Mouse (Mus musculus): ENCODE measurements around the gene Saa1. TPM values are rescaled to one million over a fixed set of nuclear protein-coding genes. Genes with fewer than 3 reads are reported as not detected.

The Saa1 gene
- polyA plus RNA-seq, 1 experiment, result not detected

DNA sequence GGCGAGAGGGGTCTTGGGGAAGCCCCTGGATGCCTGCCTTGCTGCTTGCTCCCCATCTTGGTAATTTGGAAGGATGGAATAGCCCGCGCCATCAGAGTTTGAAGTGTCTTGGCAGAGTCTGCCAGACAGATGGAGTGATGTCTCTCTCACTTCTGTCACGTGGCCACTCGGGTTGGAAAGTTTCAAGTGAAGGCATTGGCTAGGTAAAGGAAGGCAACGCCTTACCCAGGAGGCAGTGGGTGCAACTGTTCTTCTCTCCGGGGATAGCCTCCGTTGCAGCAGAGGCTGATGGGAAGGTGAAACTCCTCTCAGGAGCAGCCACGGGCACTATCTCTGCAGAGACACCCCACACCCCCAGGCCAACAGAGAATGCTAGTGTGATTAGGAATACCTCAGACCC, 22.3 kb downstream of the Saa1 start:
- Histone ChIP-seq H3K4me1 (ENCODE audit: control insufficient read depth, insufficient read depth, low read length) (peaks cover 5% of the 10 kb centered on the region; the same call in 1 of the 2 replicates), H3K27ac (ENCODE audit: insufficient read depth, low read length) (no peak overlapping the region), H3K4me3 (ENCODE audit: insufficient read depth, low read length) (no peak overlapping the region)
- TF ChIP-seq POLR2A (IDR thresholded peaks at IDR 0.05; ENCODE audit: extremely low read depth, insufficient read depth, low read length), result no peak

DNA sequence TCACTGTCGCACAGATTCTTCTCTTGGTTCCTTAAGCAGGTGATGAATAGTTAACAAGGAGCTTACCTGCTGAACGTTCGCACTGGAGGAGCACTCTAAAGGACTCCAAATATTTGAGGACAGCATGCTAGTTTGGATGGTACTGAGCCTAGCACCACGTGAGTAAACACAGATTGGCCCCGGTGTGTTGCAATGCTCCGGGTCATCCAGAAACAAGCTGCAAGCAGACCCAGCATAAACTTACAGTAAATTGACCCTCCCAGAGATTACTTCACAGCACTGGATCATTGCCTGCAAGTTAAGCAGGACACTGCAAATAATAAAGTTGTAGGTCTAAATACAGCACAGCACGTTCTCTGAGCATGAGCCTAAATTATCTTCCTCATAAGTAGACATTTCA, 23.3 kb downstream of the Saa1 start:
- Histone ChIP-seq H3K4me3 (ENCODE audit: insufficient read depth, low read length) (no peak overlapping the region), H3K4me1 (ENCODE audit: control insufficient read depth, insufficient read depth, low read length) (peaks cover 5% of the 10 kb centered on the region; the same call in 1 of the 2 replicates), H3K27ac (ENCODE audit: insufficient read depth, low read length) (no peak overlapping the region)
- no peak for TF ChIP-seq CTCF (IDR thresholded peaks at IDR 0.05; ENCODE audit: extremely low read depth, insufficient read depth, low read length)
- no peak for TF ChIP-seq POLR2A (IDR thresholded peaks at IDR 0.05; ENCODE audit: extremely low read depth, insufficient read depth, low read length)

DNA sequence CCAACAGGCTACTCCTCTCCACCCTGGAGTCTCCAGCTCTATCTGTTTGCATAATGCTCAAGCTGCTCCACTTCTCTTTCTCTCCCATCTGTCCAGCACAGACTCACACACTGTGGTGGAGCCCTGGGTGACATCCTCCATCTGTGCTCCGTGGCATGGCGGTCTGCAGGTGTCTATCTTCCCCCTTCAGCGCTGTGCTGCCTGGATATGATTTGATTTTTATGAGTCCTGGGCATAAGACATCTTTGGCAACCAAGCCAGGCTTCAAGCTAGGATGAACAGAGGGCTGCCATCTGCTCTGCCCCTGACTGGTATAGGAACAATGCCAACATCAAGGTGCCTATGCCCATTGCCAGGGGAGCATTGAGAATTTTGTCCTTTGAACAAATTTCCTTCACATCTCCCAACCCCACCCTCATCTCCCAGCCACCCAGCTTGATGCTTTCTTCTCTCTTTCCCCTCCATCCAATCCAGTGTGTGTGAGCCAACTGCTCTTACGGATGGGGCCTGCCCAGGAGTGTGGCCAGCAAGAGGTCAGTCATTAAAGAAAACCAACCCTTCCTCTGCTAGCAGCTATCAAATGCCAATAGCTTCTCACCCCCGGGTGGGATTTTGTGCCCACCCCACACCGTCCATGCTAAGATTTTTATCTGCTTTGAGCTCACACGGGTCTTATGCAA, 24.0 kb downstream of the Saa1 start:
- no peak for TF ChIP-seq CTCF (IDR thresholded peaks at IDR 0.05; ENCODE audit: extremely low read depth, insufficient read depth, low read length)
- no peak for TF ChIP-seq POLR2A (IDR thresholded peaks at IDR 0.05; ENCODE audit: extremely low read depth, insufficient read depth, low read length)
- H3K4me3 ChIP-seq (ENCODE audit: insufficient read depth, low read length), result no peak overlapping the region
- H3K4me1 ChIP-seq (ENCODE audit: control insufficient read depth, insufficient read depth, low read length), result peaks cover 2% of the 10 kb centered on the region; the same call in 1 of the 2 replicates
- H3K27ac ChIP-seq (ENCODE audit: insufficient read depth, low read length), result no peak overlapping the region

DNA sequence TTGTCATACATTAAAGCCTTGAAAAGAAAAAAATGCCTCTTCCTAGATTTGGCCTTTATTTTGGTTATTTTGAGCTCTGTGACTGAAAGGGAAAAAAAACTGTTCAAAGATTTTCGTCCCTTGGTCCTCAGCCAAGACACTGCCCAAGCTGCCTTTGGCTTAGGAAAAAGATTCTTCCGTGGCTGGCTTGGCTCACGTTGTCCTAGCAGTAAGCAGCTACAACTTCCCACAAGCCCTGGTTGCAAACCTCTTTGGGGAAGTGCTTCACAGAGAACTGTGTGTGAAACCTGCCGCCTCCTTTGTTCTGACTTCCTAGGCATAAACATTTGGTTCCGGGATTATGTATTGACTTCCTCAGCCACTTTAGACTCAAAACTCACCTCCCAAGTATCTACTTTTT, 25.9 kb downstream of the Saa1 start:
- Histone ChIP-seq H3K4me3 (ENCODE audit: insufficient read depth, low read length) (no peak overlapping the region), H3K27ac (ENCODE audit: insufficient read depth, low read length) (no peak overlapping the region), H3K4me1 (ENCODE audit: control insufficient read depth, insufficient read depth, low read length) (peaks cover 2% of the 10 kb centered on the region; the same call in 1 of the 2 replicates)
- no peak for TF ChIP-seq POLR2A (IDR thresholded peaks at IDR 0.05; ENCODE audit: extremely low read depth, insufficient read depth, low read length)
- no peak for TF ChIP-seq CTCF (IDR thresholded peaks at IDR 0.05; ENCODE audit: extremely low read depth, insufficient read depth, low read length)

DNA sequence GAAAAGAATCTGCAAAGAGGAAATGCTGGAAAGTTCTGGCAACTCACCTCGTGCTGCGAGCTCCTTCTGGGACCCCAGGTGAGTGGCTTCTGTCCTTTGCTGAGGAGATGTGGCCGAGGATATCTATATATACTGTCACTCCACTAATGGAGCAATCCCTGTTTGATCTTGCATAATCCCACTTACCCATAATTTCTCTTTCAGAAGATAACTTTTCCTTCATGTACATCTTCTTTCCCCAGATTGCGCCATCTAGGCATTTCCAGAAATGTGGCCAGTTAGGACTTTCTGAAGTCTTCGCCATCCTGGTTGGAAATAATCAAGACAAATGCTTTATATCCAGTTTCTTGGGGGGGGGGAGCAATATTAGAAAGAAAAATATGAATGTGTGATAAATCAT, 27.2 kb downstream of the Saa1 start, which contains the start of gene Saa3:
Gene Saa3 (minus strand): TSS at position 101 of the 400 bp plus-strand sequence.
- TF ChIP-seq POLR2A (IDR thresholded peaks at IDR 0.05; ENCODE audit: extremely low read depth, insufficient read depth, low read length), result no peak
- H3K27ac ChIP-seq (ENCODE audit: insufficient read depth, low read length), result no peak within 1 kb of the TSS

DNA sequence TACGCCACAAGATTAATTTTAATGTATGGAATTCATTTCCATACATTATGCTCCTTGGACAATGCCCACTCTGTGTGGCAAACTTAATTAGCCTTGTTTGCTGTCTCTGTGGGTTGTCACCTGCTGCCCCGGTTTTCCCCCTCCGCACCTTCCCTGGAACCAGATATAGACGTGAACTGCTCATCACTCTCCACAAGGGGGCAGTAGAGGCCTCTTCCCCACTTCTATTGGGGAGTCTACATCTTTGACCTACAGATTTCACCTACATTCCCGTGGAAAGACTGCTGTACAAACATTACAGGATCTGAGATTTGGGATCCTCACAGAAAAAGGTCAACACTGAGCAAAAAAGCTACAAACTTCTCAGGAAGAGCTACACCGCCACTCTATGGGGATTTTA, 28.3 kb downstream of the Saa1 start:
- no peak overlapping the region for H3K27ac ChIP-seq (ENCODE audit: insufficient read depth, low read length)
- no peak overlapping the region for H3K4me3 ChIP-seq (ENCODE audit: insufficient read depth, low read length)
- peak; percentile 70 for TF ChIP-seq CTCF (IDR thresholded peaks at IDR 0.05; ENCODE audit: extremely low read depth, insufficient read depth, low read length)
- TF ChIP-seq POLR2A (IDR thresholded peaks at IDR 0.05; ENCODE audit: extremely low read depth, insufficient read depth, low read length), result no peak
- H3K4me1 ChIP-seq (ENCODE audit: control insufficient read depth, insufficient read depth, low read length), result peaks cover 2% of the 10 kb centered on the region; the same call in 1 of the 2 replicates

More for the DNA sequence above, 27.2 kb downstream of the Saa1 start, which contains the start of gene Saa3:
- no peak within 1 kb of the TSS for H3K4me3 ChIP-seq (ENCODE audit: insufficient read depth, low read length)
- peaks cover 2% of the 10 kb centered on the region; the same call in 1 of the 2 replicates for H3K4me1 ChIP-seq (ENCODE audit: control insufficient read depth, insufficient read depth, low read length)

DNA sequence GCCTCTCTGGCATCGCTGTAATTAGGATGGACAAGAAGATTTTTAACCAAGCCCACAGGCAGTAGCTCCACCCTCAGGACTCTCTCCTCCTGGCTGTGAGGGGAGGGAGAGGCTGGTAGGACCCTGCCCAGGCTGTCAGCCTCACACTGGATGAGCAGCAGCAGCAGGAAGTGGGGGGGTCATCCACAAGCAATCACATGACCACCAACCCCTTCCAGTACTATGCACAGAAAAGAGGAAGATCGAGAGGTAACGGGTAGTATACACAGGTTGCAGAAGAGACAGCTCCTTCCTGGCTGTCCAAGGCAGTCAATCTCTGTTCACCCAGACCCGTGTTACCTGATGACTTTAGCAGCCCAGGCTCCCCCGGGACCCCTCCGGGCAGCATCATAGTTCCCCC, 30.5 kb downstream of the Saa1 start:
- no peak overlapping the region for H3K27ac ChIP-seq (ENCODE audit: insufficient read depth, low read length)
- no peak for TF ChIP-seq CTCF (IDR thresholded peaks at IDR 0.05; ENCODE audit: extremely low read depth, insufficient read depth, low read length)
- H3K4me3 ChIP-seq (ENCODE audit: insufficient read depth, low read length), result no peak overlapping the region
- H3K4me1 ChIP-seq (ENCODE audit: control insufficient read depth, insufficient read depth, low read length), result no peaks in the 10 kb centered on the region

DNA sequence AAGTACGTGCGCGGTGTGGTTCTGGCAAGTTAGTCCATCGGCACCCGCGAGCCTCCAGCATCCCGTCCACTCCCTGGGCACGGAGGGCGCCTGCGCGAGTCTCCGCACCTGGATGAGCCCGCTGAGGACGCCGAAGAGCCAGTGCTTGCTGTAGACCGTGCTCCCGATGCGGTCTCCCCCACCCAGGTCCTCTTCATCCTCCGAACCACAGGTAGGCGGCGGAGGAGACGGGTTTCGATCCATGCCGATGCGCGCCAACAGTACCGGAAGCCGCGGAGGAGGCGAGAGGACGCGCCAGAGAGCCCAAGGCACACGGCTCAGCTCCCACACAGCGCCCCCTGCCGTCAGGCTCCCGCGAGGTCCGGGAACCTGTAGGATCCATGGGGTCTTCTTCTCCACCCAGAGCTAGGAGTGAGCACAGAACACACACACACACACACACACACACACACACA, 32.4 kb downstream of the Saa1 start, which contains the start of gene Saal1:
Gene Saal1 (minus strand): TSS at position 291 of the 455 bp plus-strand sequence.
- H3K27ac ChIP-seq (ENCODE audit: insufficient read depth, low read length), result no peak within 1 kb of the TSS
- peak within 1 kb of the TSS; percentile 60 for H3K4me3 ChIP-seq (ENCODE audit: insufficient read depth, low read length)
- TF ChIP-seq POLR2A (IDR thresholded peaks at IDR 0.05; ENCODE audit: extremely low read depth, insufficient read depth, low read length) (peak; percentile 60; the same call in 1 of the 2 replicates), CTCF (IDR thresholded peaks at IDR 0.05; ENCODE audit: extremely low read depth, insufficient read depth, low read length) (peak; percentile 72)
- H3K4me1 ChIP-seq (ENCODE audit: control insufficient read depth, insufficient read depth, low read length), result no peaks in the 10 kb centered on the region

DNA sequence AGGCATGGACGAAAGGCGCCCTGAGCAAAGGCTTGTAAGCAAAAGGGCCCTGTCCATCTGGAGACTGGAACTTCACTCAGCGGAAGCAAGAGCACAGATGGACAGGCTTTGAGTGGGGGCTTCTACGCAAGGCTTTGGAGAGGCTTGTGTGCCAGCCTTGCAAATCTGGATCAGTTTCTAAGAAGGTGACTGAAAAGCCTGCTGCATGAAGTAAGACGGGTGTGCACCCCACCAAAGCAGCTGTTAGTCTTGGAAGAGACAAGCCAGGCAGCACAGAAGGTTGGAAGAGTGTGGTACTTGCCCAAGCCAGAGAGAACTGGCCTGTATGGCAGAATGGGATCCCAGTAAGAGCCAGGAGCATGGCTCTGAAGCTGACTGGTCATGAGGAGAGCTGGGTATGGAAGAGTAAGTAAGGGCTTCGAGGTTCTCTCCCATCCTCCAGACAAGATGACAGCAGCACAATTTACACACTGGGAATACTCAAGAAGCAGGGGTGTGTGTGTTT, 42.2 kb downstream of the Saa1 start:
- TF ChIP-seq CTCF (IDR thresholded peaks at IDR 0.05; ENCODE audit: extremely low read depth, insufficient read depth, low read length) (no peak), POLR2A (IDR thresholded peaks at IDR 0.05; ENCODE audit: extremely low read depth, insufficient read depth, low read length) (no peak)
- Histone ChIP-seq H3K4me1 (ENCODE audit: control insufficient read depth, insufficient read depth, low read length) (no peaks in the 10 kb centered on the region), H3K4me3 (ENCODE audit: insufficient read depth, low read length) (no peak overlapping the region), H3K27ac (ENCODE audit: insufficient read depth, low read length) (no peak overlapping the region)

DNA sequence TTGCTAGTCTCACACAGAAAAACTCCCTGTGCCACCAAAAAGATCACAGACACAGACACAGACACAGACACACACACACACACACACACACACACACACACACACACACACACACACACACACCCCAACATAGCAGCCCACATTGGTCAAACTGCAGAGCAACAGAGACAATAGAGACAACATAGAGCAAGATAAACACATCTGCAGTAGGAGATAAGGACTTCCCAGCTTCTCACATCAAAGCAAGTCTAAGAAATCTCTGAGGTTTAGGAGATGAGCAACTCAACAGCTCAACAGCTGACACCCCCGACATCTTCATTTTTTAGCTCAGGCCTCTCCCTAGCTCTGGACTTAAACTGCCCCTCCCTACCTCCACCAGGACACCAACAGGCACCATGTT, 46.0 kb downstream of the Saa1 start:
- Histone ChIP-seq H3K4me1 (ENCODE audit: control insufficient read depth, insufficient read depth, low read length) (no peaks in the 10 kb centered on the region), H3K27ac (ENCODE audit: insufficient read depth, low read length) (no peak overlapping the region), H3K4me3 (ENCODE audit: insufficient read depth, low read length) (no peak overlapping the region)
- TF ChIP-seq POLR2A (IDR thresholded peaks at IDR 0.05; ENCODE audit: extremely low read depth, insufficient read depth, low read length), result no peak
- no peak for TF ChIP-seq CTCF (IDR thresholded peaks at IDR 0.05; ENCODE audit: extremely low read depth, insufficient read depth, low read length)

Other genes with a start within 250 kb of the Saa1 start
- gene Sergef, start 103.2 kb downstream of the Saa1 start, polyA plus RNA-seq (2012; rRNA removed), result 44.9 and 46.8 TPM in 2 replicates
- 0.09 and 0.19 TPM in 2 replicates for gene Tph1, start 70.4 kb downstream of the Saa1 start, polyA plus RNA-seq (2012; rRNA removed)
- 7.1 and 7.7 TPM in 2 replicates for gene Saal1, start 32.3 kb downstream of the Saa1 start, polyA plus RNA-seq (2012; rRNA removed)
- gene Saa3, start 27.3 kb downstream of the Saa1 start, polyA plus RNA-seq (2012; rRNA removed), result not detected in 2 replicates
- gene Saa4, start 10.4 kb downstream of the Saa1 start, polyA plus RNA-seq (2012; rRNA removed), result not detected in 2 replicates
- not detected in 2 replicates for gene Saa2, start 8.8 kb upstream of the Saa1 start, polyA plus RNA-seq (2012; rRNA removed)
- 16.7 and 17.1 TPM in 2 replicates for gene Hps5, start 53.1 kb upstream of the Saa1 start, polyA plus RNA-seq (2012; rRNA removed)
- gene Gtf2h1, start 53.1 kb upstream of the Saa1 start, polyA plus RNA-seq (2012; rRNA removed), result 30.1 TPM in 2 replicates
- gene Ldha, start 98.5 kb upstream of the Saa1 start, polyA plus RNA-seq (2012; rRNA removed), result 392 and 402 TPM in 2 replicates
- gene Ldhc, start 118.2 kb upstream of the Saa1 start, polyA plus RNA-seq (2012; rRNA removed), result 0.08 TPM in 1 of 2 replicates, not detected in the other
- gene Tsg101, start 177.0 kb upstream of the Saa1 start, polyA plus RNA-seq (2012; rRNA removed), result 61.9 and 67.3 TPM in 2 replicates
- gene Uevld, start 215.5 kb upstream of the Saa1 start, polyA plus RNA-seq (2012; rRNA removed), result 7.1 and 7.8 TPM in 2 replicates
- gene Gm9999, start 240.6 kb upstream of the Saa1 start, polyA plus RNA-seq (2012; rRNA removed), result not detected in 2 replicates